Mouse (Mus musculus) spleen, adult 12 weeks (tissue): ENCODE results near the gene Hmgb4.

Experiments
- DNase-seq: peaks from one replicate; pipeline ENCODE4 v3.0.0; 2022; ENCODE audit warnings: low spot score

Gene Hmgb4

DNA sequence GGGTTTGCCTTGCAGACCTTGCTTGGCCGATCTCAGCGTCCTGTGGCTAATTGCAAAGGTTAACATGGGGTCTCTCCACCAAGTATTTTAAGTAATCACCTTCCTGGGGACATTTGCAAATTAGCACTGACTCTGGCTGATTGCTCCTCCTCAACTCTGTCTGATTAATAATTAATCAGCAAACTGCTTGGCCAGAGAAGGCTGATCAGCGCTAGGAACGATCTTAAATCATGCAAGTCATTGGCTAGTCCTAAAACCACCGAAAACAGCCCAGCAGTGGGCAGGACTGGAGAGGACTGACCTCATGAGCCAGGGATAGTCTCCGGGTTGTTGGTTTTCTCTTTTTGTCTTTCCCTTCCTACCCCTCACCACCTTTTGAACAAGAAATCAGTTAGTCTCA lies 36.3 kb downstream of the Hmgb4 start:
- no peak for DNase-seq

DNA sequence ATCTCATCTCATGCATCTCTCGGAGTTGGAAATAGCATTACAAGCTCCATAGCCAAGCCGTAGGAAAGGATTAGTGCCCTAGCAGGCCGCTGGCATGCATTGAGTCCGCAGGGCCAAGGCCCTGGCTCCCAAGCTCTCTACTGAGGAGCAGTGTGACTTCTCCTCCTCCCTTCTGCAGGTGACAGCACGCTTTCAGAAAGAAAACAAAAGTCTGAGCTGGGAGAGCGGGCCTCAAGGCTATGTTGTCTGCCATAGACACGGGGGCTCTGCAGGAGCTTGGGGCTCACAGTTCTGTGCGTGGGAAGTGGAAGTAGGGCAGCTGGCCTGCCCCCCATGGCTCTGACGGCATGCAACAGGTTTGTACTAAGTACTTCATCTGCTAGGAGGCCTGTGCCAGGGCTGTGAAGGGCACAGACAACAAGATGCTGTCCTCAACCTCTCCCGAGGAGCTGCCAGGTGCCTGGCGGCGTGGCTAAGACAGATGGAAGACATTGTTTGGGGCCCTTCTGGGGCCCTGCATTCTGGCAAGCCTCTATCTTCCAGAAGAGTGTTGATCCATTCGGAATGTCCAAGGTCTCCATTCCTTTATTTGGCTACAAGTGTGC lies 42.7 kb downstream of the Hmgb4 start:
- no peak for DNase-seq
